Mouse (Mus musculus): ENCODE measurements at regions not wholly inside any gene's neighbourhood (a gene's known extent, or its start where the extent isn't known, plus 50 kb on each side); places are given as distances from the start of the nearest gene placed in this dataset.
A peak's percentile ranks its signal among the peaks of the same experiment; 100 is the strongest.

GRCm38 (mm10) chr1:98665584-98665983 lies 244.7 kb downstream of the Slco6d1 start:
- DNase-seq (ENCODE audit: low read depth, low spot score): no peak

GRCm38 (mm10) chr1:98667426-98667825 lies 246.5 kb downstream of the Slco6d1 start:
- peak; percentile 82 for DNase-seq (ENCODE audit: low read depth, low spot score)

- peak; percentile 6 for DNase-seq (ENCODE audit: low read depth, low spot score)
These were observed 247.0 kb downstream of the Slco6d1 start for GRCm38 (mm10) chr1:98667887-98668286.

- peak; percentile 3 for DNase-seq (ENCODE audit: low read depth, low spot score)
These were observed 247.7 kb downstream of the Slco6d1 start for GRCm38 (mm10) chr1:98668595-98668994.

- no peak for DNase-seq (ENCODE audit: low read depth, low spot score)
These were observed 257.8 kb downstream of the Slco6d1 start for GRCm38 (mm10) chr1:98678686-98679085.

GRCm38 (mm10) chr1:98713809-98714208 lies 292.9 kb downstream of the Slco6d1 start:
- DNase-seq (ENCODE audit: low read depth, low spot score): no peak

- DNase-seq (ENCODE audit: low read depth, low spot score): no peak
These were observed 293.4 kb downstream of the Slco6d1 start for GRCm38 (mm10) chr1:98714307-98714706.

GRCm38 (mm10) chr1:98720595-98720994 lies 299.7 kb downstream of the Slco6d1 start:
- no peak for DNase-seq (ENCODE audit: low read depth, low spot score)

- DNase-seq (ENCODE audit: low read depth, low spot score): no peak
These were observed 306.6 kb downstream of the Slco6d1 start for GRCm38 (mm10) chr1:98727354-98728015.

GRCm38 (mm10) chr1:98748886-98749285 lies 328.0 kb downstream of the Slco6d1 start:
- DNase-seq (ENCODE audit: low read depth, low spot score): peak; percentile 61

- no peak for DNase-seq (ENCODE audit: low read depth, low spot score)
These were observed 367.6 kb downstream of the Slco6d1 start for GRCm38 (mm10) chr1:98788528-98788927.

- DNase-seq (ENCODE audit: low read depth, low spot score): no peak
These were observed 372.4 kb downstream of the Slco6d1 start for GRCm38 (mm10) chr1:98793320-98793719.

GRCm38 (mm10) chr1:98812543-98812942 lies 391.6 kb downstream of the Slco6d1 start:
- no peak for DNase-seq (ENCODE audit: low read depth, low spot score)

- no peak for DNase-seq (ENCODE audit: low read depth, low spot score)
These were observed 393.1 kb downstream of the Slco6d1 start for GRCm38 (mm10) chr1:98813990-98814389.

- DNase-seq (ENCODE audit: low read depth, low spot score): no peak
These were observed 397.2 kb downstream of the Slco6d1 start for GRCm38 (mm10) chr1:98818076-98818475.

- no peak for DNase-seq (ENCODE audit: low read depth, low spot score)
These were observed 439.3 kb downstream of the Slco6d1 start for GRCm38 (mm10) chr1:98860236-98860635.

GRCm38 (mm10) chr1:98906260-98906659 lies 485.3 kb downstream of the Slco6d1 start:
- DNase-seq (ENCODE audit: low read depth, low spot score): no peak

GRCm38 (mm10) chr1:98923043-98923442 lies 502.1 kb downstream of the Slco6d1 start:
- no peak for DNase-seq (ENCODE audit: low read depth, low spot score)

GRCm38 (mm10) chr1:98924933-98925332 lies 504.0 kb downstream of the Slco6d1 start:
- no peak for DNase-seq (ENCODE audit: low read depth, low spot score)

- no peak for DNase-seq (ENCODE audit: low read depth, low spot score)
These were observed 510.0 kb downstream of the Slco6d1 start for GRCm38 (mm10) chr1:98930926-98931325.

GRCm38 (mm10) chr1:98932239-98932638 lies 511.3 kb downstream of the Slco6d1 start:
- no peak for DNase-seq (ENCODE audit: low read depth, low spot score)

- no peak for DNase-seq (ENCODE audit: low read depth, low spot score)
These were observed 556.8 kb downstream of the Slco6d1 start for GRCm38 (mm10) chr1:98977686-98978085.

All from ES-CJ7 (cell line).